Mouse (Mus musculus) embryo, embryonic 9.5 days (tissue): ENCODE measurements at regions not wholly inside any gene's neighbourhood (a gene's known extent, or its start where the extent isn't known, plus 50 kb on each side); places are given as distances from the start of the nearest gene placed in this dataset.
"Not testable (repeated sequence)": the region's sequence is repeated elsewhere in the genome, so short reads cannot be mapped to it uniquely, and the experiment has no call there.

ENCODE experiments used
- DNase-seq: peaks from one replicate; pipeline ENCODE4 v3.0.0-alpha.2; 2017; ENCODE audit errors: extremely low spot score

GRCm38 (mm10) chr5:118458727-118459390 lies 101.6 kb upstream of the Med13l start:
- peak; percentile 75 for DNase-seq

- peak; percentile 78 for DNase-seq
Measured at GRCm38 (mm10) chr5:118459391-118459792, 101.1 kb upstream of the Med13l start.

- no peak for DNase-seq
Measured at GRCm38 (mm10) chr5:118461967-118462366, 98.5 kb upstream of the Med13l start.

DNA sequence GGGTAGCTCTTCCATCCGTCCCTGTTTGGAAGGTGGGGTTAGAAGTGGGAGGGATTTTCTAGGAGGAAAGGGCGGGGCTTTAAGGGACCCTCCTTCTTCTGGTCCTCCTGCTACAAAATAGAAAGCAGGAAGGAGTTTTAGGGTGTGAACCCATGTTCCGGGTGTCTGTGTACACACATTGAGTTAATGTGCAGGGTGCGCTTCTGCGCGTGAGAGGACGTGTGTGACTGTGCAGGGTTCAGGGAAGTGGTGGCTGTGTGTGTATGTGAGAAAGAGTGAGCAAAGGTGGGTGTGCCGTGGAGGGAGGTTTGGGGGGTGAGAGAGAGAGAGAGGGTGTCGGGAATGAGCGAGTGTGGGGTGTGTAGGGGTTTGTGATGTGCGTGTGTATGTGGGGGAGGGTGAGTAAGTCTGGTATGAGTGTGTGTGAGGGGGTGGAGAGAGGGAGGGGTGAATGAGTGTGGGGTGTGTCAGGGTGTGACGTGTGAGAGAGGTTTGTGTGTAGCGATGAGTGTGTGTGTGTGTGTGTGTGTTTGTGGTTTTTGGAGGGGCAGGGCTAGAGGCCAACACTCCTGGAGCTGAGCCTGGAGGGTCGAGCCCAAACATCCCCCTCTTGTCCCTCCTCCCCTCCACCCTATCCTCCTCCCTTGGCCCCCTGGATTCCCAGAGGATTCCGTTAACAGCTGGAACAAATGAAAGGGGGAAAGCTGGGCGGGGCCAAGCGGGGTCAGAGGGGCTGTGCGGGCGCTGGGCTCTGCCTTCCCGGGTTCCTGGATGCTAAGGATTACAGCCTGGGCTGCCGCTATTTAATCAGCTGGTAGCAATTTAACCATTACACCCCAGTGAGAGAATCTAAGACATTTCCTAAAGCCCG lies 95.3 kb upstream of the Med13l start:
- DNase-seq, result peak; percentile 92

DNA sequence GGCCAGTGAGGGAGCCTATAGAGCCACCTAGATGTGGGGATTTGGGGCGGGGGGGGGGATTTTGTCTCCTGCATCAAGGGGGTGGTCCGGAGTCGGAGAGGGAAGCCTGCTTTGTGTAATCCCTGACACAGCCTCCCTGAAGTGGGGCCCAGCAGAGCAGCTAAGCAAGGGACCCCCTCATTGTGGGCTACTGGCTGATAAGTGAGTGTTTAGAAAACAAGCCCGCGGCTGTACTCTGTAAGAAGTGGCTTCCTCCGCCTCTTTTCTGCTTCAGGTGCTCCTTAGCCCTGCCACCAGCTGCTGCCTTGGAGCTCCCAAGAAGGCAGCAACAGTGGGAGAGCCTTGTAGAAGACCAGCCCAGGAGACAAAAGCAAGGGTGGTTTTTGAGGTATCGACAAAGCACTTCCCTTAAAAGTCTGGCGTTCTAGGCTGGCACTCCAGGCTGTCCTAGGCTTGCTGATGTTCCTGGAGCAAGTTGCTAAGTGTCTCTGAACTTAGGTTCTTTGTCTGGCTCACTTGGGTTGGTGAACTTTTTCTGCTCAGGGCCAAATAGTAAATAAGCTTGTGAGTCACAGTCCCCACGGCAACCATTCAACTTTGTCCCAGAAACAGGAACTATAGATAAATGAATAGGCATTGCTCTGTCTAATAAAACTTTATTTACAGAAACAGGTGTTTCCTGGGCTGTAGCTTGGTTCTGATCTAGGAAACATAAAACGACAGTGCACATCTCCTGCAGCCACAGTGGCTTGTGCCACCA lies 94.3 kb upstream of the Med13l start:
- peak; percentile 55 for DNase-seq

- no peak for DNase-seq
Measured at GRCm38 (mm10) chr5:118468739-118469138, 91.7 kb upstream of the Med13l start.

DNA sequence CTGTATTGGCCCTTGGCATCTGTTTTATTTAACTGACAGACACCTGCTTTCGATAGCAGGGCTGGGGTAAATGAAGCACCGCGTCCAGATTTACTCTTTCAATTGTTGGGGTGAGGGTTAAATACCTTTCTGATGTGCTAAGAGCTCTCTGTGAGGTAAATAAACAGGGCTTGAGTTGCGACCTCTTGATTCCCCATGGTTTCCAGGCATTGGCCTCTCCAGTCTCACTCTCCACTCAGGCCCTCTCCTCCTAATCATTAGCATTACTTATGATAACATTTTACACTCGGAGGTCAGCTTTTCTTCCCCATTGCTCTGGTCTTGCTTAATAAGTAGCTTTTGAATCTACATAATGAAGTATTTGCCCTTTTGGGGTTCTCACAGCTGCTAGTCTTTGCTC lies 88.9 kb upstream of the Med13l start:
- DNase-seq, result no peak

DNA sequence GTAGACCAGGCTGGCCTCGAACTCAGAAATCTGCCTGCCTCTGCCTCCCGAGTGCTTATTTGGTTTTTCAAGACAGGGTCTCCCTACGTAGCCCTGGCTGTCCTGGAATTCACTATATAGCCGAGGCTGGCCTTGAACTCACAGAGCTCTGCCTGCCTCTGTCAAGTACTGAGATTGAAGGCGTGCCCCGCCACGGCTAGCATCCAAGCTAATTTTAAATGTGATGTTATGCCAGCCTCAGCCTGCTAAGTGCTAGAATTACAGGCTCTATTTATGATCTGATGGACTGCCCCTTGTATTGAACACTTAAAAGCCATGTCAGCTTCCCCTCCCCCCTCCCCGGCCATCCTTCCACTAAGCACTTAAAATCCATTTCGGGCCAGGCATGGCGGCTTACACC lies 88.2 kb upstream of the Med13l start:
- no peak for DNase-seq

DNA sequence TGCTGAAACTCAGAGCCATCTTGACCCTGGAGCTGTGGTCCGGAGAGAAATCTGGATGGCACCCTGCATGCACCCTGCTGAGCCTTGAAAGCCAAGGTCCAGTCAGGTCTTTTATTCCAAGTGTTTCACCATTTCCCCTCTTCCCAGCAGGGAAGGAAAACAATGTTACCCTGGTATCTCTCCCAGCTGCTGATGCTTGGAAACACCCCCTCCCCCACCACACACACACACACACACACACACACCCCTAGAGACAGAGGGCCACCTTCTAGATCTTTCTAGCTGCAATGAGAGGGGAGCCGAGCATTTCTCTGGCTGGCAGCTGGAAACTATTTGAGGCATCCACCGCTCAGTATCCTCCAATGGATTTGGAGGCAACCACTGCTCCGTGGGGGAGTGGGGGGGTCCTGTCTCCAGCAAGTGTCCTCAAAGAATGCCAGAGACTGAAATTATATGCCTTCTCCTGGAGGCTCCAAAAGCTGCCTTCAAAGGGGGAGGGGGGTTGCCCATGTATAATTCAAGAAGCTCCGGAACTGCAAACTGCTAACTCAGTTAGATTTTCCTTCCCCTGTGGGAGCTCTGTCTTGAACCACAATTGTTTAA lies 87.2 kb upstream of the Med13l start:
- no peak for DNase-seq

GRCm38 (mm10) chr5:118476597-118476996 lies 83.9 kb upstream of the Med13l start:
- no peak for DNase-seq

GRCm38 (mm10) chr5:118477131-118478119 lies 83.1 kb upstream of the Med13l start:
- DNase-seq, result no peak

GRCm38 (mm10) chr5:118478120-118478768 lies 82.2 kb upstream of the Med13l start:
- DNase-seq, result peak; percentile 83

- no peak for DNase-seq
Measured at GRCm38 (mm10) chr5:118480000-118480399, 80.5 kb upstream of the Med13l start.

DNA sequence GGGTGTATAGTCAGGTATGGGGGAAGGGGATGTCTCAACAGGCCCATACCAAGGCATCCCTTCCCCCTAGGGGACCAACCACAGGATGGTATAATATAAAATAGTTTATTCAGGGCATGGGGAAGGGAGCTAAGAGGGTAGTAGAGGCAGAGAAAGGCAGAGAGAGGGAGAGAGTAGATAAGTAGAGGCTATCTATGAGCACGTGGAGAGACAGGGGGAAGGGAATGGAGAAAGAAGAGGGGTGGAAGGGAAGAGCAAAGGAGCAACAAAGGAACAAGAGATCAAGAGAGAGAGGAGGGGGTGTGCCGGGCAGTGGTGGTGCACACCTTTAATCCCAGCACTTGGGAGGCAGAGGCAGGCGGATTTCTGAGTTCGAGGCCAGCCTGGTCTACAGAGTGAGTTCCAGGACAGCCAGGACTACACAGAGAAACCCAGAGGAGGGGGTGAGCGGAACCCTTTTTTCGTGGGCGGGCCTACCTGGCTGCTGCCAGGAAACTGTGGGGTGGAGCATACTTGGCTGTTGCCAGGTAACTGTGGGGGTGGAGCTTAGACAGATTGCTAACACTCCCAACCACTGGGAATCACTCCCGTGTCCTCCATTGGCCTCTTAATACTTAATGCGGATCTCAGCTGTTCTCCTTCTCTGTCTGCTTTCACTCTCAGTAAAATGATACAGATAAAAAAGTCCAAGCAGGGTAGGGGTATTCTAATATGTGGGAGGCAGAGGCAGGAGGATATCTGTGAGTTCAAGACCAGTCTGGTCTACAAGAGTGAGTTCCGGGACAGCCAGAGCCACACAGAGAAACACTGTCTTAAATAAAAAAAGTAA lies 79.3 kb upstream of the Med13l start:
- no peak for DNase-seq

GRCm38 (mm10) chr5:118481794-118482049 lies 78.8 kb upstream of the Med13l start:
- DNase-seq, result no peak

DNA sequence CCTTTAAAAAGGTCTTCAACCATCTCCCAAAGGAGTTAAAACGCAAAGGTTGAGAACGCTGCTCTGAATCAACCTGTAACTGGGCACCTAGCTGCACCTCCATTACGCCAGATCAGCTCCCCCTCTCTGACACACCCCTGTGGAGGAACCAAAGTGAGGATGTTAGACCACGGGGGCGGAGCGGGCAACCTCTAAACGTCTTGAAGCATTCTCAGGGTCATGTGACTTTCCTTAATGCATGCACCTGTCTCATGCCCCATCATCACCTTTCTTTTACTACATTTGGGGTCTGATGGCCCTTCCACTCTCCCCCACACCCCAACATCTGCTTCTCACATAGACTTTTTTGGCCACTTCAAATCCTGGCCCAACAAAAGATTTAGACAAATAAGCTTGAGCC lies 77.9 kb upstream of the Med13l start:
- no peak for DNase-seq

- DNase-seq, result no peak
Measured at GRCm38 (mm10) chr5:118483001-118483400, 77.5 kb upstream of the Med13l start.

DNA sequence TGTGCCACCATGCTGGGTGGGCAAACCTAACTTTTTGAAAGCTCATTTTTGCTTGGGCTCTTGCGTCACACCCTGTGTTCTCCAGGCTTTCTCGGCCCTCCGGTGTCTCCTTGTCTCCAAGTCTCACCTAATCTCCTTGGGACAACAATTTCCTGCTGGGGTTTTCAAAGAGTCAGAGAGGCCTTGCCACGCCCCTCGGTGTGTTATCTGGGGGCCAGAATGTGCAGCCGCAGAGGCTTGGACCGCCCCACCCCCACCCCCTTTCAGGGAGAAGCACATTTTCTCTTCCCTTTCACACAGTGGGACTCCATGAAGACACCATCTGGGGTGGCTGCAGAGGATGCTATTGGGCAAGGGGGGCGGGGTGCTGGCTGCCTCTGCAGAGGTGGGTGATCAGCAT lies 76.9 kb upstream of the Med13l start:
- no peak for DNase-seq

- DNase-seq, result no peak
Measured at GRCm38 (mm10) chr5:118485191-118485590, 75.3 kb upstream of the Med13l start.

DNA sequence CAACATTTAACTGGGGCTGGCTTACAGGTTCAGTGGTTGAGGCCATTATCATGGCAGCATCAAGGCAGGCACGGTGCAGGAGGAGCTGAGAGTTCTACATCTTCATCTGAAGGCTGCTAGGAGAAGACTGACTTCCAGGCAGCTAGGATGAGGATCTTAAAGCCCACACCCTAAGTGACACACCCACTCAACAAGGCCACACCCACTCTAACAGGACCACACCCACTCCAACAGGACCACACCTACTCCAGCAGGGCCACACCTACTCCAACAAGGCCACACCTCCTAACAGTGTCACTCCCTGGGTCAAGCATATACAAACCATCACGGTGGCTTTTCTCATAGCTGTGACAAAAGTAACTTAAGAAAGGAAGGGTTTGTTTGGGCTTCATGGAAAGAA lies 68.0 kb upstream of the Med13l start:
- DNase-seq, result not testable (repeated sequence)
